Mouse (Mus musculus) layer of hippocampus, adult 9-10 months (tissue): Measurements from ENCODE around the gene Pla2g6.

Source experiments
- DNase-seq: peaks from one replicate; pipeline ENCODE4 v3.0.0; 2022; ENCODE audit warnings: low spot score

Pla2g6 gene

DNA sequence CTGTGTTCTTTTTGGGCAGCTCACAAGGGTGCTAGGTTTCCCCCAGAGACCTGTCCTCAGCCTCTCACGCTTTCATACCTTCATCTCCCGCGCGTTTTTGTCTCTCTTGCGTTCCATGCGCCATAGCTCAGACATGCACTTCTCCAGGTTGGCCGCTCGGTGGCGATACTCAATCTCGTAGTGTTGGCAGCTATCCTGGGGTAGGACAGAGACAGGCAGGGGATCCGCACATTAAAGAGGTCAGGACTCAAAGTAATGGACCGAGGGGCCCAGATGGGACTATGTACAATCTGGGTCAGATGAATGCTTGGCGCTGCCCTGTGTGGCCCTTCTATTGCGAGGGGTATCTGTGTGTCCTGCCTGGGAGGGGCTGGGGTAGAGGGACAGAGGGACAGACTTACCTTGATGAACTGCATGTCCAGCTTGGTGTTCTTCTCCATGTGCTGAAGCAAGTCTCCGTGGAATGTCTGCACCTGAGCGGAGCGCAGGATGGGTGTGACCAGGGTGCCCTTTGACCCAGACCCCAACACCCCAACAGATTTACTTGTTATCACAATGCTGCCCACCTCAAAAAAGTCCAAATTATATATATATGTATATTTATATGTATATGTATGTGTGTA lies 57.0 kb downstream of the Pla2g6 start:
- no peak for DNase-seq

- DNase-seq: no peak
Observed at GRCm38 (mm10) chr15:79270317-79271123, 57.7 kb downstream of the Pla2g6 start.

GRCm38 (mm10) chr15:79268521-79268920 lies 59.7 kb downstream of the Pla2g6 start:
- no peak for DNase-seq

GRCm38 (mm10) chr15:79265384-79265783 lies 62.8 kb downstream of the Pla2g6 start:
- no peak for DNase-seq

- no peak for DNase-seq
Observed at GRCm38 (mm10) chr15:79263726-79264125, 64.5 kb downstream of the Pla2g6 start.

DNA sequence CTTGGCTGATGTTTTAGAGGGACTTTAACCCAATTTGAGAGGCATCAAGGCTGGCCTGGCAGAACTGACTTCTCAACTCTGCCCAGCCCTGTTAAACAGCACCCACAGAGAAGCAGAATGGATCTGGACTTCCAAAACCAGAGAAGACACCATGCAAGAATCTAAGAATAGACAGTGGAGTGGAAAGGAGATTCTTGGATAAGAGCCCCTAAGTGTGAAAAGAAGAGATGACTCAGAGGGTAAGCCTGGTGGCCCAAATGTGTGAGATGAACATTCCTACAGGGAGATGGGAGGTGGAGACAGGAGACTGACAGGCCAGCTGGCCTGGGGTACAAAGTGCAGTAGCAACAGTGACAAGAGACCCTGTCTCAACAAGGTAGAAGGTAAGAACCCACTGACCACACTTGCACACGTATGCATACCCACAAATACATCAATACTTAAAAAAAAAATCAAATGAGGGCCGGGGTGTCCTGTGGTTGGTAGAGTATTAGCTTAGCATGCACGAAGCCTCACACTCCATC lies 65.3 kb downstream of the Pla2g6 start:
- DNase-seq: no peak

DNA sequence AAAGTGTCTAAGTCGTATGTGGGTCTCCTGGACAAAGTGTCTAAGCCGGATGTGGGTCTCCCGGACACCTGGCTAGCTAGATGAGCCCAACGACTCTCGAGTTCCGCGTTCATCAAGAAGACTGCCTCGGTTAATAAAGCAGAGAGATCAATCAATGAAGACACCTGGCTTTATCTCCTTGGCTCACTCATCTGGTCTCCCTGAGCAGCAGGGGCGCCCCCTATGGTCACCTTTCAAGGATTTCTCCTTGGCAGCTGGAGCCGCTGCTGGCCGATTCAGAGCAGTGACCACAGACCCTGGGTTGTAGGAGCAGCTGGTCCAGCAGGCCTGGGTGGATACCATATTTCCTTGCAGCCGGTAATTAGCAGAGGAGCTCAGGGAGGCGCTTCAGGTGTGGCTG lies 65.8 kb downstream of the Pla2g6 start:
- no peak for DNase-seq

DNA sequence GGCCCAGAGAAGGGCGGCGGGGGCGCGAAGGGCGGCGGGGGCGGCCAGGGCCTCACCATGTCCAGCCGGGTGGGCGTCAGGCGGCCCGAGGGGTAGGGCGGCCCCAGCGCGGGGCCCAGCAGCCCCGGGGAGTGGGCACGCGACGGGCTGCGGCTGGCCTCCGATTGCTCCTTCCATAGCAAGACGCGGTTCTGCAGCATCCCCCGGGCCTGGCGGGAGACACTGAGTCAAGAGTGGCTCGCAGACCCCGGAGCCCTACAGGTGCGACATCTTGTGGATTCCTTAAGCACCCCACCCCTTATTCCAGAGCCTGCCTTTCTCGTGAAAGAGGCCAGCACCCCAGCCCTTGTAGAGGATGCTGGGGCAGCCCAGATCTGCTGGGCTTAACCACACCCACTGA lies 66.4 kb downstream of the Pla2g6 start:
- no peak for DNase-seq

GRCm38 (mm10) chr15:79261095-79261725 lies 67.0 kb downstream of the Pla2g6 start:
- no peak for DNase-seq

DNA sequence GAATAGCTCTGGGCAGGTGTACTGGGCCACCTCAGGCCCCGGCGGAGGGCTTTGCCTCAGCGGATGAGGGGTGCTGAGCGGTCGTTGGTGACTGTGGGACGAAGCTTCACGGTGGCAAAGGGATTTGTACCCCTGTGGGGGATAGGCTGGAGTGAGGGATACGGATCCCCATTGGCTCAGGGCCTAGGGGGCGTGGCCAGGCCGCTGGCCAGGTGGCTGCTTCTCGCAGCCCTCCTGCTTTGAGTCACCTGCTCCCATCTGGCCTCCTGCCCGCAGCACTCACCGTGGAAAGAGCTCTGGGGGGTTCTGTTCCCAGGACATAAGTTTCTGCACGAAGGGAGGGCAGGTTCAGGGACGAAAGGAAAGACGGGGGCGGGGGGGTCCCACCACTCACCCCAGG lies 69.7 kb downstream of the Pla2g6 start:
- DNase-seq: no peak

GRCm38 (mm10) chr15:79254661-79255060 lies 73.5 kb downstream of the Pla2g6 start, which contains the start of gene Slc16a8:
Slc16a8 (minus strand) TSS chr15:79254761.
- DNase-seq: no peak

DNA sequence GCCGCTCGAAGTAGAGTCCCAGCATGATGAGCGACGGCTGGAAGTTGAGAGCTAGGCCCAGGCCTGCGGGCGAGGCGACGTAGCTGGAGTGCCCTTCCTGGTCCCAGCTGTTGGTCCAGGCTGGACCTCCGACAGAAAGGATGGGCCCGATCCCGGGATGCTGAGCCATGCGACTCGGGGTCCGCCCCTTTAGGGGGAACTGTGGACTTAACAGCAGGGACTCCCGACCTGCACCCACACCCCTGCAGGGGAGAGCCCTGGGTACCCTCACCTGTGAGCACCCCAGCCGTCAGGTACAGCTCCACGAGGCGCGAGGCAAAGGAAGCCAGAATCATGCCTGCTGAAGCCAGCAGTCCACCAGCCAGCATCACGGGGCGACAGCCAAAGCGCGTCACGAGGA lies 75.6 kb downstream of the Pla2g6 start:
- no peak for DNase-seq

DNA sequence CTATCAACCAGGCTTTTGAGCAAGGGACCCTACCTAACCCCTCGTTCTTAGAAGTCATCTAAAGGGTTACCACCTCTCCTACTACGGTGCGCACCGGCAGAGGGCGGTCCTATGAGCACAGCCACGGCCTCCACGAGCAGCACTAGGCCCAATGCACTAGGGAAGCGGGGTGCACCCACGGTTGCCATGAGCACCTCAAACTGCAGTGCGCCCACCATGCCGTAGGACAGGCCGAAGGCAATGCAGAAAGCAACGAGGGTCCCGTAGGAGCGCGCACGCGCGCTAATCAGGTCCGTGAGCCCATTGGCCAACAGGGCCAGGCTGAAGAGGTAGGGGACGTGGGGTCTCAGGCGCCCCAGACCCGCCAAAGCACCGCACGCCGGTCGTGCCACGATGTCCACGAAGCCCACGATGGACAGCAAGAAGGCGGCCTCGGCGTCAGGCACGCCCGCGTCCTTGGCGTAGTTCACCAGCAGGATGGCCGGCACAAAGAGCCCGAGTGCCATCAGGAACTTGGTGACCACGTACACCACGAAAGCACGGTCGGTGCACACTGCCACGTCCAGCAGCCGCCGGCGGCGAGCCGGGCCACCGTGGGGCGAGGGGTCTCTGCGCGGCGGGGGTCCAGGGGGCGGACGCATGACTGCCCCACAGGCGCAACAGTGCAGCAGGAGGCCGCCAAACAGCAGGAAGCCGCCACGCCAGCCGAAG lies 76.3 kb downstream of the Pla2g6 start:
- DNase-seq: no peak

- DNase-seq: no peak
Observed at GRCm38 (mm10) chr15:79251168-79251567, 77.0 kb downstream of the Pla2g6 start.

DNA sequence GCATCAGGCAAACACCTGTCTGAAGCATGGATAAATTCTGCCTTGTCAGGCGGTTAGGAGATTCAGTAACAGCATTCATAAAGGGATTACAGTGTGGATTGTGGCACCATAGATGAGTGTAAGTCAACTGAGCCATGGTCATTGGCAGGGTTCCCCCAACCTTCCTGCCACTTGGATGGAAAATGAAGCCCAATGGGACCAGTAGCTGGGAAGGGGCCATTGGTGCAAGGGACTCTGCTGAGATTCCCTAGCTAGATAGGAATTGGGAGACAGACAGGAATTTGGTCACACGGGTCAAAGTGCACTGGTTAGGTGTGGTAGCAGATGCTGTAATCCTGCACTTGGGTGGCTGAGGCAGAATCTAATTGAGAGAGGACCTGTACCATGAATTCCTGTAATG lies 78.0 kb downstream of the Pla2g6 start:
- DNase-seq: no peak

- DNase-seq: no peak
Observed at GRCm38 (mm10) chr15:79245321-79245720, 82.9 kb downstream of the Pla2g6 start.

- DNase-seq: no peak
Observed at GRCm38 (mm10) chr15:79244071-79244893, 83.9 kb downstream of the Pla2g6 start.

DNA sequence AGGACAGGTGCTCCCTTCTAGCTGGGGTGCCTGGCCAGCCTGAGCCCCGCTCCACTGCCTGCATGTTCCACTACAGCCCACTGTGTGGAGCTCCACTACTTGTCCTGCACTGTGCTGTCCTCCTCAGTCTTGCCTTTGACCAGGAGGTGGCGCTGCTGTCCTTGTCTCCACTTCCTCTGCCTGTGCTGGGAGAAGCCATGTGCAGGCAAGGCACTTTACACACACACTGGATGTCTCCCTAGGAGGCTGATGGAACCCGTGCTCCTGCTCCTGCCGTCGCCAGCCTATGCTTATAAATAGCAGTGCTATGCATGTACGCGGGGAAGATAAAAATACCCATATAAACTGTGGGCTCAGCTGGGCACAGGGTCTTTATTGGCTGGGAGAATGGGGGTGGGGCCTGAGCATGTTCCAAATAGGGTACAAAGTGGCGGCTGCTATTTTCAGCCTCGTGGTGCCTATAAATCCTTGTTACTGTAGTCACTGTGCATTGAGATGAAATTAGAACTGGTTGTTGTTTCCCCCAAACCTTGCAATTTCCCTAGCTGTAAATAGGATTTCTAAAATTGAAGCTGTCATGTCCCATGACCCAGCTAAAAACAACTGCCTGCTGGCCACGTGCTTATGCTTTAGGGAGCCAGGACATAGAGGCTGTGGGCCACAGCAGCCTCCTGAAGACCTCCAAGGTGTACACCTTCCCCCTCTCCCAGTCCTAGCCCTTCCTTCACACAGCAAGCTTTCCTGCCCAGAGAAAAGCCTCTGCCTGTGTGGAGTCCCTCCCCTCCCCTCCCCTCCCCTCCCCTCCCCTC lies 84.8 kb downstream of the Pla2g6 start:
- DNase-seq: peak; percentile 98

DNA sequence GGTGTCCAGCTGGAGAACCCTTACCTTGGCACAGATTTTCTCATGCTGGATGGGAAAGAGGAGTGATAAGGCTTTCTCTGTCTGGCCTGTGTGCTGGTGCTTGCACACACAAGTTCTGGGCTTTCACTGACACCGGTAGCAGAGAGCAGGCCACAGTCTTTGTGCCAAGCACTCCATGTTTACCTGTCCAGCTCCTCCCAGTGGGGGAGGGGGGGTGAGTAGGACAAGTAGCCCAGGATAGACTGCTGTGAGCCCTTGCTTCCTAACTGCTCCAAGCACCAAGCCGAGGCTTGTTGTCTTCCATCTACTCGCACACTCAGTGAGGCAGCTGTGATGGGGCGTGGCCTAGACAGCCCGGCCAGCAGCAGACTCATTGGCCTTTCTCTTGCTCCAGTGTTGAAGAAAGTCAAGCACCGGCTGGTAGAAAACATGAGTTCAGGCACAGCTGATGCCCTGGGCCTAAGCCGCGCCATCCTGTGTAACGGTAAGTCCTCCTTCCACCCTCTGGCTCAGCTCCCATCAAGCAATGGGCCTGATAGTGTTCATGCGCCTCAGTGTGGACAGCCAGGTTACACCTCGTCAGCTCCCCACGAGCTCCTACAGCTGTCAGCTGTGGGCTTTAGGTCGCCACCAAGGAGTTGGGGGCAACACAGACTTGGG lies 85.5 kb downstream of the Pla2g6 start:
- no peak for DNase-seq

- no peak for DNase-seq
Observed at GRCm38 (mm10) chr15:79238036-79238435, 90.2 kb downstream of the Pla2g6 start.
